Mouse (Mus musculus): ENCODE results near the gene Pdlim3. TPM values are rescaled to one million over a fixed set of nuclear protein-coding genes. Genes with fewer than 3 reads are reported as not detected.

The Pdlim3 gene
- total and polyA plus RNA-seq, 3 experiments, result not detected

GRCm38 (mm10) chr8:45896590-45896989 lies 11.3 kb downstream of the Pdlim3 start:
- Histone ChIP-seq H3K9ac (ENCODE audit: control insufficient read depth, low read depth, low read length, poor library complexity, severe bottlenecking) (no peak overlapping the region), H3K27me3 (ENCODE audit: control insufficient read depth in 1 of 2, insufficient read depth in 2 of 2, low read length in 2 of 2) (no peaks in the 10 kb centered on the region), H3K9me3 (replicated peaks; ENCODE audit: insufficient read depth, low read length) (no peaks in the 10 kb centered on the region), H3K36me3 (ENCODE audit: control insufficient read depth in 1 of 2, insufficient read depth in 2 of 2, low read length in 2 of 2) (no peaks in the 10 kb centered on the region), H3K79me2 (ENCODE audit: control insufficient read depth, insufficient read depth, low read length, poor library complexity) (no peaks in the 10 kb centered on the region), H3K4me1 (ENCODE audit: control insufficient read depth in 1 of 2, insufficient read depth in 2 of 2, low read length in 2 of 2) (no peaks in the 10 kb centered on the region), H3K4me3 (ENCODE audit: control insufficient read depth in 1 of 2, insufficient read depth in 1 of 2, low read depth in 2 of 2, low read length in 2 of 2) (no peak overlapping the region), H3K27ac (ENCODE audit: control insufficient read depth, low read depth, low read length) (no peak overlapping the region)
- TF ChIP-seq RCOR1 (IDR thresholded peaks at IDR 0.05; ENCODE audit: low read depth, low read length) (no peak), MYB (IDR thresholded peaks at IDR 0.05; ENCODE audit: low read depth, low read length) (no peak), CHD2 (IDR thresholded peaks at IDR 0.05; ENCODE audit: low read length) (no peak), ETS1 (IDR thresholded peaks at IDR 0.05; ENCODE audit: low read depth, low read length) (no peak), HCFC1 (IDR thresholded peaks at IDR 0.05; ENCODE audit: low read depth, low read length) (no peak), BHLHE40 (IDR thresholded peaks at IDR 0.05; ENCODE audit: borderline replicate concordance, low read depth, low read length) (no peak), GABPA (IDR thresholded peaks at IDR 0.05; ENCODE audit: low read depth, low read length) (no peak), SMC3 (IDR thresholded peaks at IDR 0.05; ENCODE audit: low read depth, low read length) (no peak), MYC (IDR thresholded peaks at IDR 0.05; ENCODE audit: low read depth, low read length) (no peak), MEF2A (IDR thresholded peaks at IDR 0.05; ENCODE audit: extremely low read depth, insufficient replicate concordance, low read depth, low read length, poor library complexity, severe bottlenecking) (no peak), POLR2AphosphoS5 (IDR thresholded peaks at IDR 0.05; ENCODE audit: borderline replicate concordance, low read depth, low read length) (no peak), NELFE (IDR thresholded peaks at IDR 0.05; ENCODE audit: low read depth, low read length) (no peak), USF2 (IDR thresholded peaks at IDR 0.05; ENCODE audit: borderline replicate concordance in 1 of 2, insufficient read depth in 1 of 2, low read depth in 1 of 2, low read length in 2 of 2) (no peak), TBP (IDR thresholded peaks at IDR 0.05; ENCODE audit: low read depth, low read length) (no peak), CHD1 (IDR thresholded peaks at IDR 0.05; ENCODE audit: low read depth, low read length) (no peak), SIN3A (IDR thresholded peaks at IDR 0.05; ENCODE audit: low read length) (no peak), TAL1 (IDR thresholded peaks at IDR 0.05; ENCODE audit: low read length) (no peak), KAT2A (conservative IDR thresholded peaks at IDR 0.05; ENCODE audit: low read depth, low read length) (no peak), CTCF (IDR thresholded peaks at IDR 0.05 in 2 of 3, conservative IDR thresholded peaks at IDR 0.05 in 1 of 3; ENCODE audit: control insufficient read depth in 1 of 3, insufficient read depth in 1 of 3, low read depth in 2 of 3, low read length in 3 of 3, poor library complexity in 1 of 3, severe bottlenecking in 1 of 3) (no peak)
- DNase-seq (ENCODE audit: low read depth, low spot score), result no peak

GRCm38 (mm10) chr8:45899783-45900182 lies 14.5 kb downstream of the Pdlim3 start:
- Histone ChIP-seq H3K36me3 (ENCODE audit: control insufficient read depth in 1 of 2, insufficient read depth in 2 of 2, low read length in 2 of 2) (no peaks in the 10 kb centered on the region), H3K9ac (ENCODE audit: control insufficient read depth, low read depth, low read length, poor library complexity, severe bottlenecking) (no peak overlapping the region), H3K4me1 (ENCODE audit: control insufficient read depth in 1 of 2, insufficient read depth in 2 of 2, low read length in 2 of 2) (no peaks in the 10 kb centered on the region), H3K9me3 (replicated peaks; ENCODE audit: insufficient read depth, low read length) (no peaks in the 10 kb centered on the region), H3K79me2 (ENCODE audit: control insufficient read depth, insufficient read depth, low read length, poor library complexity) (no peaks in the 10 kb centered on the region), H3K4me3 (ENCODE audit: control insufficient read depth in 1 of 2, insufficient read depth in 1 of 2, low read depth in 2 of 2, low read length in 2 of 2) (no peak overlapping the region), H3K27me3 (ENCODE audit: control insufficient read depth in 1 of 2, insufficient read depth in 2 of 2, low read length in 2 of 2) (no peaks in the 10 kb centered on the region), H3K27ac (ENCODE audit: control insufficient read depth, low read depth, low read length) (no peak overlapping the region)
- TF ChIP-seq ELF1 (IDR thresholded peaks at IDR 0.05; ENCODE audit: low read depth, low read length) (no peak), CHD1 (IDR thresholded peaks at IDR 0.05; ENCODE audit: low read depth, low read length) (no peak)
- DNase-seq (ENCODE audit: low read depth, low spot score), result peak; percentile 4

Data from MEL (cell line).